Mouse (Mus musculus) embryonic facial prominence, embryonic 14.5 days (tissue): Measurements from ENCODE around the gene Il3ra. TPM values are rescaled to one million over a fixed set of nuclear protein-coding genes. Genes with fewer than 3 reads are reported as not detected.

Experiments
- ATAC-seq: fragments of 200-750 bp; cut with Nextera tagmentation; 2 replicates; pipeline ENCODE4 v1.8.0; 2017; ENCODE audit warnings: low read depth, moderate number of reproducible peaks, moderate TSS enrichment
- DNase-seq: peaks from one replicate; pipeline ENCODE4 v3.0.0-alpha.2; 2015; ENCODE audit warnings: low spot score
- H3K27ac ChIP-seq: fragments of 300-500 bp; sonication (generic); replicated peaks from 2 replicates; pipeline ENCODE4 v1.5.1; 2014; ENCODE audit warnings: low read depth, mild to moderate bottlenecking, low read length, moderate library complexity
- H3K27me3 ChIP-seq: fragments of 300-500 bp; sonication (generic); replicated peaks from 2 replicates; pipeline ENCODE4 v1.6.1; 2014; ENCODE audit warnings: low read length; ENCODE audit not compliant: control insufficient read depth, insufficient read depth
- H3K36me3 ChIP-seq: fragments of 300-500 bp; sonication (generic); 2 replicates; pipeline ENCODE4 v1.6.1; 2014; ENCODE audit warnings: low read length, mixed read lengths; ENCODE audit not compliant: control insufficient read depth, insufficient read depth
- H3K4me1 ChIP-seq: fragments of 300-500 bp; sonication (generic); 2 replicates; pipeline ENCODE4 v1.6.1; 2014; ENCODE audit warnings: antibody characterized with exemption, low read length; ENCODE audit not compliant: control insufficient read depth, insufficient read depth
- H3K4me2 ChIP-seq: fragments of 300-500 bp; sonication (generic); 2 replicates; pipeline ENCODE4 v1.6.1; 2014; ENCODE audit warnings: low read depth, mild to moderate bottlenecking, low read length, moderate library complexity, mixed read lengths
- H3K4me3 ChIP-seq: fragments of 300-500 bp; sonication (generic); 2 replicates; pipeline ENCODE4 v1.5.1; 2014; ENCODE audit warnings: low read depth, mild to moderate bottlenecking, low read length
- H3K9ac ChIP-seq: fragments of 300-500 bp; sonication (generic); 2 replicates; pipeline ENCODE4 v1.6.1; 2014; ENCODE audit warnings: low read depth, mild to moderate bottlenecking, low read length, moderate library complexity, mixed read lengths
- H3K9me3 ChIP-seq: fragments of 300-500 bp; sonication (generic); 2 replicates; pipeline ENCODE4 v1.6.1; 2016; ENCODE audit warnings: low read length; ENCODE audit not compliant: control insufficient read depth
- WGBS: fragments of 180-500 bp; shearing (Covaris S2); extraction: QIAGEN DNeasy Blood & Tissue Kit; methylation state at CpG from one replicate; pipeline ENCODE4 v1.1.7; 2014; 5-methylcytosine and 5-hydroxymethylcytosine counted together
- polyA plus RNA-seq: library from polyadenylated mRNA; unstranded; fragments of >200 nt; fragmentation: Nextera tagmentation; extraction: Ambion mirVana; gene quantifications from 2 replicates; pipeline ENCODE4 v1.2.1, GENCODE M21; 2014

The Il3ra gene
- polyA plus RNA-seq, 1 experiment from 2014 or later: 5.9 TPM

DNA sequence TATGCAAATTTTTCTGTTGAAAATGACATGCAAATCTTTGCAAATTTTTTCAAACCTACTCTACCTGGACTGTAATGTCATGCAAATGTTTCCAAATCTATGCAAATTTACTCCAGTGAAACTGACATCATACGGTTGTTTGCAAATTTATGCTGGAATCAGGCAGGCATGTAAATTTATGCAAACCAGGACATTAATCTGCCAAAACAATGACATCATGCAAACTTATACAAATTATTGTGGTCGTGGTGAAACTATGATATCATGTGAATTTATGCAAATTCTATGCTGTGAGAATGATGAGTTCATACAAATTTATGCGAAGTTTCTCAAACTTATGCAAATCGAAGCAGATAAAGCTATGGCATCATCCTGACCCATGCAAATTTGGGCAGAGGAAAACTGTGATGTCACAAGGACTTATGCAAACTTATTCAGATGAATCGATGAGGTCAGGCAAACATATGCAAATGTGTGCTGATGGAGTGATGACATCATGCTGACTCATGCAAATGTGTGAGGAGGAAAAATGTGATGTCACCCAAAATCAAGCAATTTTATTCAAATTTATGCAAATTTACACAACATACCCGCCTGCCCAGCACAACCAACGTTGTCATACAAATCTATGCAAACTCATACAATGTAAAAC lies 7.1 kb downstream of the Il3ra start:
- H3K27ac ChIP-seq: no peak overlapping the region
- no peak overlapping the region for H3K9ac ChIP-seq
- no peaks in the 10 kb centered on the region for H3K4me1 ChIP-seq
- H3K9me3 ChIP-seq: peaks cover 70% of the 10 kb centered on the region
- ATAC-seq (no peak), DNase-seq (no peak)
- 0 out of 2 replicates have a peak, but pooled peaks cover 7% of the 10 kb centered on the region for H3K36me3 ChIP-seq
- whole genome bisulfite sequencing: 90% methylated on average over 7 of the region's 7 CpGs
- H3K4me3 ChIP-seq: no peak overlapping the region
- no peak overlapping the region for H3K4me2 ChIP-seq
- H3K27me3 ChIP-seq: no peaks in the 10 kb centered on the region

DNA sequence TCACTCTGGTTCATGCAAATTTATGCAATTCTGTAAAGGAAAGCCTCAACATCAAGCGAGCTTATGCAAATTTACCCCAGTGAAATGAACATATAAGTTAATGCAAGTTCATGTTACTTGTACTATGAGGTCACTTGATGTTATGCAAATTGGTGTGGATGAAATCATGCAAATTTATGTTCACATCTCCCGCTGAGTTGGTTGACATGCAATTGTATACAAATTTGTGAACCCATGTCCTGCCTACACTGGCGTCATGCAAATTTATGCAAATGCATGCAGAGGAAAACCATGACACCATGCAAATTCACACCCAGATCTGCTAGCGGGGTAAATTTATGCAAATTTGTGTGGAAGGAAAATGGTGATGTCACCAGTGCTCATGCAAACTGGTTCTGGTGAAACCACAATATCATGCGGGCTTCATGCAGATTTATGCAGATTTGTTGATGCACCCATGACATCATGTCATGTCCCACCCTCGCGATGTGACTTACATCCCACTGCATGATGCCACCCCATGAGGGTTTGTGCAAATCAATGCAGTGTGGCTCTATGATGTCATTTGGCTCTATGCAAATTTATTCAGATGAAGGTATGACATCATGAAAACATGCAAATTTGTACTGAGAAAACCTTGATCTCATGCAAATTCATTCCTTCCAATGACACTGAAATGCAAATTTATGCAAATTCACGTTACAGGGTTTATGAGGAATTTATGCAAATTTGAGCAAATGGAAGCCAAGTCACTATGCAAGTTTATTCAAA lies 7.8 kb downstream of the Il3ra start:
- no peaks in the 10 kb centered on the region for H3K4me1 ChIP-seq
- no peak overlapping the region for H3K9ac ChIP-seq
- no peak overlapping the region for H3K4me3 ChIP-seq
- H3K27me3 ChIP-seq: no peaks in the 10 kb centered on the region
- H3K27ac ChIP-seq: no peak overlapping the region
- DNase-seq (no peak), ATAC-seq (no peak)
- WGBS: 90% methylated on average over 8 of the region's 8 CpGs
- H3K36me3 ChIP-seq: 0 out of 2 replicates have a peak, but pooled peaks cover 7% of the 10 kb centered on the region
- H3K4me2 ChIP-seq: no peak overlapping the region
- H3K9me3 ChIP-seq: peaks cover 62% of the 10 kb centered on the region

DNA sequence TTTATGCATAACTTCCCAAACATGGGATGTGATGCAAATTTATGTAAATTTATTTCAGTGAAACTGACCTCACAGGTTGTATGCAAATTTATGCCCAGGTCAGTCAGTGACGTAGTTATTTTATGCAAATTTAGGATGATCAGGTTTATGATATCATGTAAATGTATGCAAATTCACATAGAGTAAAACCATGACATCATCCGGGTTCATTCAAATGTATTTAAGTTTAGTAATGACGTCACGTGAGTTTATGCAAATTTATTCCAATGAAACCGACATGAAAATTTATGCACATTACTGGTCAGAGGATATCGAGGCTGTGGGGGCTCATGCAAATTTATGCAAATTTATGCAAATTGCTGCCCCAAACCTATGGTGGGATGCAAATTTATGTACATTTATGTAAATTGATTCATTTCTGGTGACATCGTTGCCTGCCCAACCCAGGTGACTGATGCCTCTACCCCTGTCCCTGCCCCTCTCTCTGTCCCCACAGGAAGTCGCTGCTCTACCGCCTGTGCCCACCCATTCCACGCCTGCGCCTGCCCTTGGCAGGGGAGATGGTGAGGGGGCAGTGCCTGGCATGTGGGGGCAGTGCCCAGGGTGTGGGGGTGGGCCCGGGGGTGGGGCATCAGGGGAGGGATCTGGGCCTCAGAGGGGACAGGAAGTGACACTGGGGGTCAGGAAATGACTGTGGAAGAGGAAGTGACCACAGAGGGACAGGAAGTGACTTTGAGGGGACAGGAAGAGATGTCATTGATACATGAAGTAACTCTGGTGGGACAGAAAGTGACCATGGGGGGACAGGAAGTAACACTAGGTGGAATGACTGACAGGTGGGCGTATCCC lies 8.7 kb downstream of the Il3ra start:
- Histone ChIP-seq H3K27me3 (no peaks in the 10 kb centered on the region), H3K4me1 (no peaks in the 10 kb centered on the region), H3K27ac (no peak overlapping the region), H3K4me3 (no peak overlapping the region), H3K9ac (no peak overlapping the region), H3K9me3 (peaks cover 54% of the 10 kb centered on the region), H3K4me2 (no peak overlapping the region), H3K36me3 (0 out of 2 replicates have a peak, but pooled peaks cover 7% of the 10 kb centered on the region)
- ATAC-seq (no peak), DNase-seq (no peak)
- 94% methylated on average over 13 of the region's 13 CpGs for WGBS

DNA sequence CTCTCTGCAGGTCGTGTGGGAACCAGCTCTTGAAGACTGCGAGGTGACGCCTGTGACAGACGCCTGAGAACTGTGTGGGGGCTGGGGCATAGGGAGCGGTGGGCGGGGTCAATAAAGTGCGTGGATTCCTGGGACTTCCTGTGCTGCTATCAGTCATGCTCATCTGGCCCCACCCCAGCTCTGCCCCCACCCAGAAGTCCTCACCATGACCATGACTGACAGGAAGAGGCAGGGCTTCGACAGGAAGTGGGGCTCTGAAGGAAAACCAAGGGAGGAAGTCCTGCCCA lies 9.2 kb downstream of the Il3ra start:
- ATAC-seq: 0 out of 2 replicates have a peak, but pooled peaks have one; percentile 9

DNA sequence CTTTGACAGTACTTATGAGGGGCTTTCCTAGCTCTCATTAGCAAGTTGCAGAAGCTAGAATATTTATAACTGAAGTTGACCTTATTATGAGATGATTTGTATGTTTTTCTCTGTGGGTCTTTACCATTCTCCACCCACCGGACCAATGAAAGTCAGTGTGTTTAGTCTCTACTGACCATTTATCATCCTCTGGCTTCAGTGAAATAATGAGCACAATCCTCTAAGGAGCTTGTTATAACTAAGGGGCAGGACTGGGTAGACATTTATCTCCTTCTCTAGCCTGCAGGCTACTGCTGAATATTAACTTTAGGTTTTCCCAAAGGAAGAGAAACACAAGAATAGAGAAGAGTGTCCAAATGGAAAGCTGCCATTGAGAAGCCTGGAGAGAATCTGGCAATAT lies 49.5 kb downstream of the Il3ra start:
- Histone ChIP-seq H3K9ac (no peak overlapping the region), H3K27ac (no peak overlapping the region), H3K4me3 (no peak overlapping the region), H3K4me2 (no peak overlapping the region), H3K9me3 (no peaks in the 10 kb centered on the region), H3K27me3 (no peaks in the 10 kb centered on the region), H3K36me3 (no peaks in the 10 kb centered on the region), H3K4me1 (no peaks in the 10 kb centered on the region)
- WGBS: 88% methylated on average over 1 of the region's 1 CpGs
- ATAC-seq (no peak), DNase-seq (no peak)

More for the DNA sequence above, 9.2 kb downstream of the Il3ra start:
- Histone ChIP-seq H3K27ac (no peak overlapping the region), H3K4me2 (no peak overlapping the region), H3K4me1 (no peaks in the 10 kb centered on the region), H3K9ac (no peak overlapping the region), H3K9me3 (peaks cover 49% of the 10 kb centered on the region), H3K36me3 (0 out of 2 replicates have a peak, but pooled peaks cover 7% of the 10 kb centered on the region), H3K4me3 (no peak overlapping the region), H3K27me3 (no peaks in the 10 kb centered on the region)
- no peak for DNase-seq
- WGBS: 88% methylated on average over 7 of the region's 8 CpGs

DNA sequence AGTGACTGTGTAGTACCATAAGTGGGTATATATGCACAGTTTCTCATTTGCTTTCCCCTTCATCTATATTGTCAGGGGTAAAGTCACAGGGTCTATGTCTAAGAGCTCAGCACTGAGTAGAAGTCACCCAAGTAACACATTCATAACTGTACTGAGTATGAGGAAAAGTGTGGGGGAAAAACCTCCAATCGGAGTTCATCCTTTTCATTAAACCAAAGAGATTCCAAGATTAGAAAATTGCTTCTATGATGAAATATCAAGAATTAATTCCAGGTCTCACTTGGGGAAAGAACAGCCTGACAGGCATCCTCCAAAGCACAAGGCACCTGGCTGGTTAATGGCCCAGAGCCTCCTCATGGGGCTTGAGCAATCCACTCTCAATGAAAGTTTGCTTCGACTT lies 54.9 kb downstream of the Il3ra start, which contains the start of gene Olfr721-ps1:
Gene Olfr721-ps1, plus strand, starts transcription at position 301 of the 400 bp plus-strand sequence.
- Histone ChIP-seq H3K27me3 (no peaks in the 10 kb centered on the region), H3K36me3 (no peaks in the 10 kb centered on the region), H3K4me2 (no peak within 1 kb of the TSS), H3K9me3 (no peaks in the 10 kb centered on the region), H3K9ac (no peak within 1 kb of the TSS), H3K4me1 (no peaks in the 10 kb centered on the region), H3K27ac (no peak within 1 kb of the TSS), H3K4me3 (no peak within 1 kb of the TSS)
- DNase-seq: no peak
- WGBS: 84% methylated on average over 2 of the region's 2 CpGs
- no peak for ATAC-seq

Other genes starting within 250 kb of the Il3ra start
- 226 and 249 TPM in 2 replicates for gene Psmd6, start 225.3 kb upstream of the Il3ra start, polyA plus RNA-seq
- 0.17 and 0.38 TPM in 2 replicates for gene Olfr720, start 159.4 kb upstream of the Il3ra start, polyA plus RNA-seq
- gene Olfr31, start 23.4 kb upstream of the Il3ra start, polyA plus RNA-seq: not detected in 2 replicates
- gene Olfr721-ps1, start 55.0 kb downstream of the Il3ra start, polyA plus RNA-seq: 0.35 and 0.40 TPM in 2 replicates